Mouse (Mus musculus) megakaryocyte, embryonic 14.5 days (primary cell): ENCODE measurements around the gene Mpp1.
"Not testable (repeated sequence)": the region's sequence is repeated elsewhere in the genome, so short reads cannot be mapped to it uniquely, and the experiment has no call there.

Experiments used
- FLI1 ChIP-seq: IDR thresholded peaks from 2 replicates; pipeline ENCODE4 v1.6.1; 2012; ENCODE audit warnings: low read length, inconsistent platforms, mixed read lengths
- GATA1 ChIP-seq: IDR thresholded peaks from 3 replicates; pipeline ENCODE4 v1.6.1; 2012; ENCODE audit warnings: mixed read lengths, low read length, inconsistent platforms, borderline replicate concordance

- not testable (repeated sequence) for TF ChIP-seq GATA1, FLI1
These were observed 12.3 kb upstream of the Mpp1 start for GRCm38 (mm10) chrX:75143124-75143555.
